19 mouse cellular contexts compared by ENCODE assay signal in the genomic region with DNA sequence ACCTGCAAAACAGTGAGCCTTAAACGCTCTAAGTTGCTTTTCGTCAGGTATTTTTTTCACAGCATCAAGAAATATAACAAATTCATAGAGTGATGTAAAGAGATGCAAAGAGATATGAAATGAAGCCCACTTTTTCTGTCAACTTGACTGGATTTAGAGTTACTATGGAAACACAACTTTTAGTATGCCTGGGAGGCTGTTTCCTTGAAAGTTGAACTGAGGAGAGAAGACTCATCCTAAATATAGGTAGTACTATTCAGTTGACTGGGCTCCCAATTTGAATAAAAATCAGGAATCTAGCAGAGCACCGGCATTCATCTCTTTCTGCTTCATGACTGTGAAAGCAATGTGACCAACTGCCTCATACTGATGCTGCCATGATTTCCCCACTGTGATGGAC.
DNase-seq lines count a peak whose midpoint lies in the region; ATAC-seq and TF ChIP-seq lines count a peak whose summit lies in the region.
"Had no signal": no experiment of that assay in that cellular context is flagged by ENCODE, and none has a peak within 500 bp of the region (broad histone marks: within the 10 kb centered on the region; RNA-seq: fewer than 3 reads in every experiment).

No protein-coding gene starts in this region.

- ATAC-seq in frontal cortex, adult (ENCODE audit: low TSS enrichment), result peak; percentile 65
- ATAC-seq: forebrain, embryonic 14.5 days; forebrain, embryonic 16.5 days had no signal

- no peak overlapping the region for H3K27ac ChIP-seq in left cerebral cortex, adult 2 months
- H3K27ac ChIP-seq: embryonic facial prominence, embryonic 10.5 days; embryonic facial prominence, embryonic 12.5 days had no signal

- intact Hi-C loops in left cerebral cortex, postnatal 14 days (cut with DNase I), result no loop called here
- intact Hi-C loops in left cerebral cortex, adult 2 months (cut with DNase I), result no loop called here

- TF ChIP-seq CTCF in left cerebral cortex, adult 2 months (IDR thresholded peaks at IDR 0.05), result no peak

- DNase-seq in frontal cortex, postnatal 25 days (ENCODE audit: low spot score in 2 of 2), result no peak
- peak; percentile 6 to 47 for DNase-seq in left cerebral cortex, postnatal 14 days (ENCODE audit: low spot score in 2 of 2)
- no peak for DNase-seq in left cerebral cortex, adult 2 months (ENCODE audit: extremely low spot score in 1 of 2, low spot score in 2 of 2)
- peak; percentile 5 for DNase-seq in brain, adult 2 months (ENCODE audit: low read depth, low spot score)
- peak; percentile 9 for DNase-seq in telencephalon, adult 2 months (ENCODE audit: low read depth, low spot score)
- DNase-seq in natural killer cell, adult 2 months (ENCODE audit: low spot score in 2 of 2), result no peak
- DNase-seq: adrenal gland, adult 2 months; adrenal gland, postnatal 10 days; adrenal gland, postnatal 25 days; cerebellum, adult 11-12 months; cerebellum, adult 2 months; cerebellum, adult 9-10 months; cerebellum, postnatal 10 days; cerebellum, postnatal 25 days had no signal

- no peak overlapping the region for H3K4me3 ChIP-seq in left cerebral cortex, adult 2 months
- H3K4me3 ChIP-seq: embryonic facial prominence, embryonic 10.5 days; embryonic facial prominence, embryonic 12.5 days had no signal

Comparison
In these comparisons a context has a peak if more than half of its experiments do, and no peak if none do; other contexts are left out.
1. DNase-seq: peak in left cerebral cortex, postnatal 14 days (2 of 2), brain, adult 2 months (single experiment) and telencephalon, adult 2 months (single experiment); none in frontal cortex, postnatal 25 days (0 of 2), left cerebral cortex, adult 2 months (0 of 2) and natural killer cell, adult 2 months (0 of 2).